Mouse (Mus musculus): ENCODE data around the gene Mat2b. TPM values are rescaled to one million over a fixed set of nuclear protein-coding genes. Genes with fewer than 3 reads are reported as not detected.

The Mat2b gene
- total RNA-seq, 4 experiments from 2014 or later = 92.5 to 111 (median 98.4) TPM

GRCm38 (mm10) chr11:40675014-40675730 is 19.8 kb downstream of the Mat2b start:
- no peak for DNase-seq (ENCODE audit: low spot score)

DNA sequence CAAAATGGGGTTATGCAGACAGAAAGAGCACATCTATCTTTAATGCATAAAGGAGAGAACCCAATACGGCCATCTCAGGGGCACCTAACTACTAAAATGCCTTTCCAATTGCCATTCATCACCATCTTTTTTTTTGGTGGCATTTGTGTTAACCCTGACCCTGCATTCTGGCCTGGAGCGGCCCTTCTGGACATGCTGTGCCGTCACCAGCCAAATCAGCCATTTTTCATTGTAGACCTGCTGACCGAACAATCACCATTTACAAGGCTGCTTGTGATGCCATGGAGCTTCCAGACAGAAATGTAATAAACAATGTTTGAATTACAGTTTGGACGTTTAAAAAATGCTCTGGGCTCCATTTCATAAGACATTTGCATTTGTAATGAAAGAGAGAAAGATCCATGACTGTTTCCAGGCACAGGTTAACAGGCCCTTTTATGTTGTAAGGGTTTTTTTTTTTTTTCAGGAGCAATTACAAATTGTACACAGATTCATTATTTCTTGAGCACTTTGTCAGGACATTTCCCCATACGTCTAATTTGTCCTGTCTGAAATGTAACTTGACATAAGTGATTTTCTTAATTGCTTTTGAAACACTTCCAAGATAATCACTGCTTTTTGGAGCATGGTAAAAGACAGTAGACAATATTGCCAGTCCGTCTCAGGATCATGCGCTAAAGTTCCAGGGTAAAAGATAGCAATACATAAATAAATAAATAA is 45.1 kb downstream of the Mat2b start:
- no peak for DNase-seq (ENCODE audit: low spot score)

GRCm38 (mm10) chr11:40647246-40647645 is 47.8 kb downstream of the Mat2b start:
- DNase-seq (ENCODE audit: low spot score) = no peak

Other genes starting within 250 kb of the Mat2b start
- gene Hmmr, start 38.2 kb upstream of the Mat2b start, total RNA-seq (2022) = under 1 TPM in 3 of 4 experiments, not detected in 1; 0.09 to 0.25 (median 0.20) TPM
- gene Nudcd2, start 38.5 kb upstream of the Mat2b start, total RNA-seq (2022) = 10 to 100 TPM; 13.1 to 19.0 (median 15.7) TPM
- gene Ccng1, start 60.1 kb upstream of the Mat2b start, total RNA-seq (2022) = 100 to 1,000 TPM; 477 to 593 (median 535) TPM